Mouse (Mus musculus) ES-Bruce4 (cell line): ENCODE data around the gene Gtf2a1.

ENCODE experiments used
- CTCF ChIP-seq: IDR thresholded peaks from one replicate; pipeline ENCODE4 v1.8.1; 2011; ENCODE audit warnings: low read depth, low read length
- POLR2A ChIP-seq: IDR thresholded peaks from one replicate; pipeline ENCODE4 v1.8.1; 2011; ENCODE audit warnings: low read length; ENCODE audit not compliant: insufficient read depth

GRCm38 (mm10) chr12:91540202-91540601 lies 50.1 kb downstream of the Gtf2a1 start:
- TF ChIP-seq CTCF: no peak
- TF ChIP-seq POLR2A: no peak
